Mouse (Mus musculus): ENCODE measurements around the gene Mlf1. TPM values are rescaled to one million over a fixed set of nuclear protein-coding genes. Genes with fewer than 3 reads are reported as not detected.

Mlf1 gene
- 1 to 10 TPM; 1.1 to 1.3 TPM for total RNA-seq (2021)
- long read RNA-seq, experiment 1, result 0 reads
- long read RNA-seq, experiment 2, partial matches to known transcripts, result 0 of 3 reads
- long read RNA-seq, experiment 2, other reads (novel, unspliced or antisense), result 0 of 3 reads

- H3K27ac ChIP-seq, result no peak within 1 kb of the TSS
- DNase-seq (ENCODE audit: low spot score in 2 of 2), result peak; percentile 86 to 92
- H3K4me3 ChIP-seq, result peak within 1 kb of the TSS; percentile 62
- no peak; the same call in none of the 2 replicates for TF ChIP-seq CTCF (conservative IDR thresholded peaks at IDR 0.05)
Measured at GRCm38 (mm10) chr3:67373872-67374271, at the start of gene Mlf1. Mlf1 (plus strand) TSS chr3:67374097.

DNA sequence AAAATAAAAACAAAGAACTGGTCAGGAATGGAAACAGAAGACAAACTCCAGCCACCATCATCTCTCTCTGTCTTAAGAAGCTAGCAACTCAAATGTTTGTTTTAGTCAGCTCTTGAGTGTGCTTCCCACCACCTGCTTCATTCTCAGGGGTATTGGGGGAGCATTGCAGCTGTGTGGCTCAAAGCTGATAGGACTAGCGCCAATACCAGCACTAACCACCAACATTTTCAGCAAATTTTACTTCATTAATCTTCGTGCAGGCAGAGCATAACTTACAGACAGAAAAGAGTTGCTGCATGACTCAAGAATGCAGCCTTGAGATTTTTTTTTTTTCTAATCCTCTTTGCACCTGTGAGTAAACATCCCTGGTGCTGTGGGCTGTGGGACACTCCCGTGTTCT lies 34.3 kb upstream of the Mlf1 start:
- H3K27ac ChIP-seq, result no peak overlapping the region
- no peak for TF ChIP-seq CTCF (conservative IDR thresholded peaks at IDR 0.05)
- DNase-seq (ENCODE audit: low spot score in 2 of 2), result no peak

DNA sequence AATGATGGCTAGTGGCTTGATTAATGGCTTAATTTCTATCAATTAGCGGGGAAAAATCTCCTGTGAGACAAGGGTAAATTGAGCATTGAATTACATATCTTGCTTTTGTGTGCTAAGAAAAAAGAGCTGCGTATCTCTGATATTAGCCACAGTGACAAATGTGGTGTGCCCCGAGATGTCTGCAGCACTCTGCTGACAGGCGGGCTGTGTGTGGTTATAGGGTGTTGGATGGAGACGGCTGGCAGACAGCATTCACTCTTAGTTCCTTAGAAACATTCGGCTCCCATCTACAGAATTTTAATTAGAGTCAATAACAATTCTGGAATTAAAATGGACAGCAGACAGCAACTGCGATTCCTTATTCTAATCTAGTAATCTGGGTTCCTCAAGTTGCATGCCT lies 33.0 kb upstream of the Mlf1 start:
- H3K27ac ChIP-seq, result no peak overlapping the region
- DNase-seq (ENCODE audit: low spot score in 2 of 2), result no peak
- H3K4me3 ChIP-seq, result no peak overlapping the region
- TF ChIP-seq CTCF (conservative IDR thresholded peaks at IDR 0.05), result no peak

More for the DNA sequence above, 34.3 kb upstream of the Mlf1 start:
- no peak overlapping the region for H3K4me3 ChIP-seq

DNA sequence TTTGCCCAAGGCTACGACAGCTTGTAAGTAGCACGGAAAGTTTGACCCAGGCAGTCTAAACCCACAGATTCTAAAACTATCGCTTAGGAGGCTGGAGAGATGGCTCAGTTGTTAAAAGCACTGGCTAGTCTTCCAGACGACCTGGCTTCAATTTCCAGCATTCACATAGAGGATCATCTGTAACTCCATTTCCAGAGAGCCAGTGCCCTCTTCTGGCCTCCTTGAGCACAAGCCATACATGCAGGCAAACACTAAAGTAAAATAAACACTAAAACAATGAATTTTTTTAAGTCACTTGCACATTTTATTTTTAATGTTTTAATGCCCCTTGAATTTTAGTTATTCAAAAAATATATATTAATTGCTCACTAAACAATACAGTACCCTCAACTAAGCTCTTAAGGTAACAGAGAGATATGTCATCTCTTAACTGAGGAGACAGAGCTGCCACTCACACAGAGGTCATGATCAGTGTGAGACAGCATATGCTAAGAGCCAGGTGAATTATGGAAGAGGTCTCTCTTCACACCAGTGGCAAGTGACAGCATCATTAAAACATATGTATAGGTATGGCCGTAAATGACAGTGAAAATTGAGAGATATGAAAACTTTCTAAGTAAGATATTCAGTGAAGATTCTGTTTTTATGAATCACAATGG lies 30.8 kb upstream of the Mlf1 start:
- peak; percentile 60 for TF ChIP-seq CTCF (conservative IDR thresholded peaks at IDR 0.05)
- Histone ChIP-seq H3K27ac (no peak overlapping the region), H3K4me3 (no peak overlapping the region)
- DNase-seq (ENCODE audit: low spot score in 2 of 2), result no peak

DNA sequence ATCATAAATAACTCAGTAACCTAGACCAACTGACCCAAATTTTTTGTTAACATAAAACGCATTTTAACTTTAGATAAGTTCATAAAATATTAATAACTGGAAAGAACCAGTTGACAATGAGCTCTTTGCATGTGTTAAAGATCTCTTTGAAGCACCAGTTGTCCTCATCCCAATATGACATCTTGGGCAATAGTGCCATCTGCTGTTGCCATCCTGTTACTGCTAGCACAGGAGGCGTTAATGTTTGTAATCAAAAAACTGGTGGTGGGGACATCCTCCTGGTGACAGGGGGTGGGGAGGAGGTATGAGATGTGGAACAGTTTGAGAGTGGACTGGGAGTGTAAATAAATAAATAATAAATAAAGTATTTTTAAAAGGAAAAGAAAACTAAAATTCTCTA lies 29.3 kb upstream of the Mlf1 start:
- Histone ChIP-seq H3K27ac (no peak overlapping the region), H3K4me3 (no peak overlapping the region)
- TF ChIP-seq CTCF (conservative IDR thresholded peaks at IDR 0.05), result peak; percentile 93
- DNase-seq (ENCODE audit: low spot score in 2 of 2), result peak; percentile 58 to 70

- TF ChIP-seq CTCF (conservative IDR thresholded peaks at IDR 0.05), result no peak
- Histone ChIP-seq H3K27ac (no peak overlapping the region), H3K4me3 (no peak overlapping the region)
- DNase-seq (ENCODE audit: low spot score in 2 of 2), result no peak
Measured at GRCm38 (mm10) chr3:67346674-67347073, 27.2 kb upstream of the Mlf1 start.

- H3K4me3 ChIP-seq, result no peak overlapping the region
- no peak for TF ChIP-seq CTCF (conservative IDR thresholded peaks at IDR 0.05)
- no peak overlapping the region for H3K27ac ChIP-seq
- DNase-seq (ENCODE audit: low spot score in 2 of 2), result no peak
Measured at GRCm38 (mm10) chr3:67351406-67352127, 22.3 kb upstream of the Mlf1 start.

- DNase-seq (ENCODE audit: low spot score in 2 of 2), result peak in 1 of 2 experiments; percentile 61
- TF ChIP-seq CTCF (conservative IDR thresholded peaks at IDR 0.05), result peak; percentile 89
- Histone ChIP-seq H3K27ac (no peak overlapping the region), H3K4me3 (no peak overlapping the region)
Measured at GRCm38 (mm10) chr3:67352128-67352762, 21.7 kb upstream of the Mlf1 start.

DNA sequence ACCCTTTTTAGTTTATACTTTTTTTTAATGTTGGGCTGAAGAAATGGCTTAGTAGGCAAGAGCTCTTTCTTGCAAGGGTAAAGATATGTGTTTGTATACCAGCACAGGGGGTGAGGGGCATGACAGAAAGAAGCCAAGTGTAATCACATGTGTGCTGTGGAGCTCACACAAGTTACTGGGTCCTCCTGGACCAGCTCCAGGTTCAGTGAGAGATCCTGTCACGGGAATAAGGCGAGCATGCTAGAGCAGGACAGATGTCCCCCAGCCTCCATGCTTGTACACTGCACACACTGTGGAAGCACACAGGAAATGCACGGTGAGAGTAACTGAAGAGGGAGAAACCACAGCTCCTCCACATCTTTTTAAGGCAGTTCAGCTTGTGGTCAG lies 21.1 kb upstream of the Mlf1 start:
- TF ChIP-seq CTCF (conservative IDR thresholded peaks at IDR 0.05), result no peak
- no peak for DNase-seq (ENCODE audit: low spot score in 2 of 2)
- Histone ChIP-seq H3K27ac (no peak overlapping the region), H3K4me3 (no peak overlapping the region)

- no peak overlapping the region for H3K27ac ChIP-seq
- no peak overlapping the region for H3K4me3 ChIP-seq
- TF ChIP-seq CTCF (conservative IDR thresholded peaks at IDR 0.05), result no peak
- DNase-seq (ENCODE audit: low spot score in 2 of 2), result no peak
Measured at GRCm38 (mm10) chr3:67358376-67358775, 15.5 kb upstream of the Mlf1 start.

DNA sequence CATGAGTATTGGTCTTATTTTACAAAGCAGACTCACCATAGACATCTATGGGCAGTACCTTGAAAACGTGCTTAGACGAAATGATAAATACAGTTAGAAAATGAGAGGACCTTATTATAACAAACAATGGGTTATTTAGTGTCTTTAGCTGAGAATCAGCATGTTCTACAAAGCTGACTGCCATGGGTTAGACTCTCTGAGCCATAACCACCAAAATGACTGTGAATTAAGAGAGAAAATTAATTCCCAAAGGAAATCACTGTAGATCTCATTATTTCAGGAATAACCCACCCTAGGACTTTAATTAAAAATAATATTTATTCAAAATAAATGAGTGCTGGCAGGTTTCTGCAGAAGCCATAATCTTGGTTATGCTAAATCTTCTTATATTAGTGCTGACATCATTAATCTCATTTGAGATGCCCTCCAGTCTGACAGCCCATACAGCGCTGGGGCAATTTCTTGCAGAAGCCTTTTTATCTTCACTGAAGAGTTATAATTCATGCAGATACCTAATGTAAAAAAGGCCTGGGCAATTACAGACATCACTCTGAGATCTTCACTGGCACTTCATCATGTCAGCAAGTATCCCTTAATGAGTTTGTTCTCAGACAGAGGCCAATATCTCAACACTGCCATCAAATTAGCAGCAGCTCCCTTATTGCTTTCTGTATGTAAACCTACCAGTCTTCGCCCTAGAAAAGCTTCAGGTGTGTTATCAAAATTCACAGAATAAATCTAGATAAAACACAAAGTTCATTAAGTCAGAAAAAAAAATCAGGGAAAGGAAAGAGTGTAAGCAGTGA lies 7.6 kb upstream of the Mlf1 start:
- DNase-seq (ENCODE audit: low spot score in 2 of 2), result no peak
- TF ChIP-seq CTCF (conservative IDR thresholded peaks at IDR 0.05), result no peak
- no peak overlapping the region for H3K27ac ChIP-seq
- no peak overlapping the region for H3K4me3 ChIP-seq

DNA sequence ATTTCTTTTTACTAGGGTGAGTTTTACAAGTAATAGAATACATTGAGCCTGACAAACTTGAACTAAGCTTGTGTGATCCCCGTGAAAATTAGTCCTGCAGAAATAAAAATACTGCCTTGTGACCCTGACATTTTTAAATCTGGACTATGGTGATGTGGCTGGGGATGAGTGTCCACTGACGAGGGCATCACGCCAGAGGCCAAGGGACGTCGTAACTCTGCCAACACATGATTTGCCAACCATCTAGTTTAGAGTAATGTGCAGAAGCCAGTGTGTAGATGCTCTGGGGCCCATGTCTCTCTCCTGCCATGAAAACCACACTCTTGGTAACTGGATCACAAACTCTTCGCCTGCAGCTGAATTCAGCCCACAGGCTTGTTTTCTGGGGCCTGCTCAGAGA lies 6.4 kb upstream of the Mlf1 start:
- Histone ChIP-seq H3K4me3 (no peak overlapping the region), H3K27ac (no peak overlapping the region)
- no peak for DNase-seq (ENCODE audit: low spot score in 2 of 2)
- no peak for TF ChIP-seq CTCF (conservative IDR thresholded peaks at IDR 0.05)
